Mouse (Mus musculus): Measurements from ENCODE around the gene Chrm2.

The Chrm2 gene

DNA sequence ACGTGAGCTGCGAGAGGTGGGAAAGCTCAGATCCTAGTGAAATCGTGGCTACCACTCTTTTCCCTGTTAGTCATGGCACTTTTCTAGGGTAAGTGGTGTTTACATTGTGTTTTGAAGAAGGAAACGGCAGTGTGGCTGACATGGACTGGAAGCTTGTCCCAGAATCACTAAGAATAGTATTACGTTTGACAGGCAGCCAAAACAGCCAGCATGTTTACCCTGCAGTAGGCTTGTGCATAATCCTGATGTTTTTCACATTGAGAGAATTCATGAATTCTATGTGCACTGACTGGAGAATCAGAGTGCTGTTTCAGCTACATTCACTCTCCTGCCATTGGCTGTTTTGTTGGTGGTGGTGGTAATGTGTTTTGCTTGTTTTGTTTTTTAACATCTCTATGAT lies 129.4 kb downstream of the Chrm2 start:
- DNase-seq, result peak; percentile 46

DNA sequence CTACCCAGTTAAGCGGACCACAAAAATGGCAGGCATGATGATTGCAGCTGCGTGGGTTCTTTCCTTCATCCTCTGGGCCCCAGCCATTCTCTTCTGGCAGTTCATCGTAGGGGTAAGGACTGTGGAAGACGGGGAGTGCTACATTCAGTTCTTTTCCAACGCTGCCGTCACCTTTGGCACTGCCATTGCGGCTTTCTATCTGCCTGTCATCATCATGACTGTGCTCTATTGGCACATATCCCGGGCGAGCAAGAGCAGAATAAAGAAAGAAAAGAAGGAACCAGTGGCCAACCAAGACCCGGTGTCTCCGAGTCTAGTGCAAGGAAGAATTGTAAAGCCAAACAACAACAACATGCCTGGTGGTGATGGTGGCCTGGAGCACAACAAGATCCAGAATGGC lies 135.7 kb downstream of the Chrm2 start:
- no peak for DNase-seq

DNA sequence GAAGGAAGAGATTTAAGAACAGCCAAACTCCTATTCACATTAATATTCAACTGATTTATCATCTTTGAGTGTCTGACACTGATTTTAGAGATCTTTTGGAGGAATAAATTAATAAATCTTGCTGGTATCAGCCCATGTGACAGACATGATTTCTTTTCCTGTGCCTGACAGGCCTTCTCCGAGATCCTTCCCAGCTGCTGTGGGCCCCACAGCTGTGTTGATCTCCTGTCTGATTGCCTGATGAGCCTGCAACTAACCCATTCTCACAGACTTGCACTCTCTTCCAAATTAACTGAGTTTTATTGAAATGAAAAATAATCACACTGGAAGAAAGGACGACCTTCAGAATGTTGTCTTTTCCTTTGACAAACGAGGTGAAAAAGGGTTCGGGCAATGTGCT lies 140.6 kb downstream of the Chrm2 start:
- no peak for DNase-seq

DNA sequence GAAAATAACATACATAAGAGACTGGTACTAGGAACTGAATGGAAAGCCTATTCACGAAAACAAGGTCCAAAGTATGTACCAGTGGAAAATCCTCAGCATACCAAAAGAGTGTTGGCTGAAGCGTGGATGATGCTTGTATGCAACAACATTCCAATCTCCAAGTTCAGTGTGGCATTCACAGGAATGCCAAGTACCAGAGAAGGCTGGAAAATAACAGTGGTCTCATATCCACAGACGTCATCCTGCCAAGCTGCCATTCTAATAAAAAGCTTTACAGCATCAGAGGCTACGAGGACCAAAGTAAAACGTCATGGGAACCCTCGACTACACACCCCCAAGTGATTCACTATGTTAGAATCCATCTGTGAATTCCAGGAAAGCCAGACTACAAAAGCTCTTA lies 153.4 kb downstream of the Chrm2 start:
- DNase-seq, result no peak

DNA sequence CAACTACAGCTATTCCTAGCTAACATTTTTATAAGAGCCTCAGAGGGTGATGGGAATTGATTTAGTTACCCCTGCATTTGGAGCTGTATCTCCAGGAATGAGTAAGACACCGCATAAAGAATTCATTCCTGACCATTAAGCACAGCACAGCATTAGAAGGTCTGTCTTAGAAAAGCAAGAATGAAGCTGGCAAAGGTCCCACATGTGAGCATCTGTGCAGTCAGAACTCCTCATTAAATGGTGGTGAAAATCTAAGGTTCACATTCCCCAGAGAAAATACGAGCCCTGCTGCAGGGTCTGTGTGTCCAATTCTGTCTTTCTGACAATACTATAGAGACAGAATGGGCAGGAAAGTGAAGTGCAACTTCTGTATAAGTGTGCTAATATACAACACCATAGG lies 179.0 kb downstream of the Chrm2 start:
- no peak for DNase-seq
